Mouse (Mus musculus): ENCODE measurements around the gene Il1rn. TPM values are rescaled to one million over a fixed set of nuclear protein-coding genes. Genes with fewer than 3 reads are reported as not detected.

Gene Il1rn
- polyA plus RNA-seq, 1 experiment from 2014 or later = 0.68 TPM

DNA sequence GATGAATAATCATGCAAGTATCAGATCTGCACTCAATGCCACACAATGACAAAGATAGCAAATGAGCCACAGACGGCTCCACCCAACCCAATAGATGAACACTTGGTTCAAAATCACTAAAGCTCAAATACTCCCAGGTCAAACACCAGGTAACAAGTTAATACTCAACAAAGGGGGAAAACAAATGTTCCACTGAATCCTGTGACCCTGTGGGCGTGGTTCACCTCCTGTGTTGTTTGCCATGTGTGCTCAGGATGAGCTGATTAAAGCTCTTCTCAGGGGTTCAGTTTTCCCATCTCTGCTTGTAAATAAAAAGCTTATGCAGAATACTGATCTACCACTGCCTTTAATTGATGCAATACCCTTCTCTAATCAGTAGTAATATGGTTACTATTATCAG lies 14.5 kb downstream of the Il1rn start:
- Histone ChIP-seq H3K36me3 (no peaks in the 10 kb centered on the region), H3K27me3 (no peaks in the 10 kb centered on the region), H3K4me3 (no peak overlapping the region), H3K4me1 (replicated peaks) (no peaks in the 10 kb centered on the region), H3K27ac (no peak overlapping the region), H3K9ac (no peak overlapping the region), H3K4me2 (no peak overlapping the region), H3K9me3 (replicated peaks) (no peaks in the 10 kb centered on the region)
- WGBS = 60% methylated on average over 2 of the region's 2 CpGs
- no peak for ATAC-seq (replicated peaks; ENCODE audit: insufficient number of reproducible peaks, insufficient read depth, low FRiP score, low read depth)

DNA sequence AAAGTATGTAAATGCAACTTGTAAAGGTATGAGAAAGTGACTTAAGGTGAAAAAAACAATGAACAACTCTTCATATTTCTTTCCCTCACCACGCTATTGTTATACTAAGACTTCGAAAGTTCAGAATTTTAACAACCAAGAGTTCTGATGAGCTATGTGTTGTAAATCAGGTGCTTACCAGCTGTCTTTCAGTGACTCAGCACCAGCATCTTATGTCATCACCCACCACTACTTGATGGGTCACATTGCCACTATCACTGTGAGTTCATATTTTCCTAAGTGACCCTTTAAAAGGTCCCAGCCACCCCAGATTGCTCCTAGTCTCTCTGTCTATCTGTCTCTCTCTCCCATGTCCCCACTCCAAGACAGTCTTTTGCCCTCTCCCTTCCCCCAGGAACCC lies 16.4 kb downstream of the Il1rn start:
- H3K9ac ChIP-seq = no peak overlapping the region
- H3K36me3 ChIP-seq = no peaks in the 10 kb centered on the region
- H3K4me2 ChIP-seq = no peak overlapping the region
- H3K4me1 ChIP-seq (replicated peaks) = no peaks in the 10 kb centered on the region
- H3K27ac ChIP-seq = no peak overlapping the region
- no peak for ATAC-seq (replicated peaks; ENCODE audit: insufficient number of reproducible peaks, insufficient read depth, low FRiP score, low read depth)
- no peaks in the 10 kb centered on the region for H3K27me3 ChIP-seq
- WGBS = 91% methylated on average over 2 of the region's 2 CpGs
- H3K9me3 ChIP-seq (replicated peaks) = no peaks in the 10 kb centered on the region
- no peak overlapping the region for H3K4me3 ChIP-seq

GRCm38 (mm10) chr2:24357642-24358041 lies 21.0 kb downstream of the Il1rn start:
- Histone ChIP-seq H3K9me3 (replicated peaks) (no peaks in the 10 kb centered on the region), H3K27ac (no peak overlapping the region), H3K9ac (no peak overlapping the region), H3K4me1 (replicated peaks) (no peaks in the 10 kb centered on the region), H3K4me2 (no peak overlapping the region), H3K27me3 (no peaks in the 10 kb centered on the region), H3K36me3 (no peaks in the 10 kb centered on the region), H3K4me3 (no peak overlapping the region)
- no peak for ATAC-seq (replicated peaks; ENCODE audit: insufficient number of reproducible peaks, insufficient read depth, low FRiP score, low read depth)
- 5% methylated on average over 1 of the region's 1 CpGs for WGBS

DNA sequence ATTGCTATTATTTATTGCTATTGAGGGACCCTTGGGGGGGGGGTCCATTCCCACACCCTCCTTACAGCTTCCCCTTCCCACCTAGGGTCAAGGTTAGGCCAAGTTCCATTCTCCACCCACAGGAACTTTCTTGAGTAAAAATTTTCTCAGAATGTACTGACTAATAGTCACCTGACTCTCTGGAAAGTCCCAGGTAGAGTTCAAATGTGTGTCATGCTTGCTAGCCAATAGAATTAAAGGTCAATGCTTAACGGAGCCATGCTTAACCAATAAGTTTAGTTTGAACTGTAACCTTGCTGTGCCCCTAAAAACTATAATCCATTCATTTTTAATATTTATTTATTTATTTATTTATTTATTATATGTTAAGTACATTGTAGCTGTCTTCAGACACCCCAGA lies 22.7 kb downstream of the Il1rn start:
- ATAC-seq (replicated peaks; ENCODE audit: insufficient number of reproducible peaks, insufficient read depth, low FRiP score, low read depth) = no peak
- H3K9ac ChIP-seq = no peak overlapping the region
- H3K9me3 ChIP-seq (replicated peaks) = no peaks in the 10 kb centered on the region
- no peak overlapping the region for H3K4me3 ChIP-seq
- H3K27ac ChIP-seq = no peak overlapping the region
- no peaks in the 10 kb centered on the region for H3K27me3 ChIP-seq
- H3K4me2 ChIP-seq = no peak overlapping the region
- no peaks in the 10 kb centered on the region for H3K4me1 ChIP-seq (replicated peaks)
- WGBS = 90% methylated on average over 1 of the region's 1 CpGs
- no peaks in the 10 kb centered on the region for H3K36me3 ChIP-seq

DNA sequence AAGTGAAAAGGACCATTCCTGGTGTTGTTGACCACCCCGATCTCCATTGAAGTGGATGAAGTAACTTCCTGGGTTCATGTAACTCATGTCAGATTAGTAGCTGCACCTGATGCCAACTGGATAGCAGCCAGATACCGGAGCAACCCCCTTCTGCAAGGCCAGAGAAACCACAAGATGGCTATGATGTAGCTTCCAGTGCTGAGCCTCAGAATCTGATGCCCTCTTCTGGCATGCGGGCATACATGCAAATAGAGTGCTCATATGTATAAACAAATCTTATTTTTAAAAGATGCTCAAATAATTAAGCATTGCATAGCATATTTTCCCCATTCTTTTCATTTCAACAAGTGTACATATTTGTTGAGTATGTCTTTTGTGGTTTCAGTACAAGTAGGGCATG lies 27.2 kb downstream of the Il1rn start:
- Histone ChIP-seq H3K9ac (no peak overlapping the region), H3K4me3 (no peak overlapping the region), H3K27ac (no peak overlapping the region), H3K9me3 (replicated peaks) (no peaks in the 10 kb centered on the region), H3K36me3 (no peaks in the 10 kb centered on the region), H3K4me2 (no peak overlapping the region), H3K27me3 (peaks cover 18% of the 10 kb centered on the region), H3K4me1 (replicated peaks) (peaks cover 9% of the 10 kb centered on the region)
- WGBS = 68% methylated on average over 3 of the region's 3 CpGs
- ATAC-seq (replicated peaks; ENCODE audit: insufficient number of reproducible peaks, insufficient read depth, low FRiP score, low read depth) = no peak

GRCm38 (mm10) chr2:24366214-24366975 lies 29.7 kb downstream of the Il1rn start:
- ATAC-seq (replicated peaks; ENCODE audit: insufficient number of reproducible peaks, insufficient read depth, low FRiP score, low read depth) = no peak; the same call in 1 of the 2 replicates
- no peak overlapping the region for H3K27ac ChIP-seq
- 70% methylated on average over 12 of the region's 12 CpGs for WGBS
- H3K36me3 ChIP-seq = no peaks in the 10 kb centered on the region
- no peak overlapping the region for H3K4me3 ChIP-seq
- H3K4me2 ChIP-seq = no peak overlapping the region
- peaks cover 9% of the 10 kb centered on the region for H3K4me1 ChIP-seq (replicated peaks)
- peaks cover 20% of the 10 kb centered on the region for H3K27me3 ChIP-seq
- H3K9ac ChIP-seq = no peak overlapping the region
- no peaks in the 10 kb centered on the region for H3K9me3 ChIP-seq (replicated peaks)

- no peaks in the 10 kb centered on the region for H3K36me3 ChIP-seq
- 3% methylated on average over 47 of the region's 47 CpGs for WGBS
- no peak within 1 kb of the TSS for H3K27ac ChIP-seq
- peak within 1 kb of the TSS; percentile 77 for H3K4me2 ChIP-seq
- H3K9me3 ChIP-seq (replicated peaks) = no peaks in the 10 kb centered on the region
- H3K4me3 ChIP-seq = peak within 1 kb of the TSS; percentile 42
- H3K4me1 ChIP-seq (replicated peaks) = peaks cover 9% of the 10 kb centered on the region
- ATAC-seq (replicated peaks; ENCODE audit: insufficient number of reproducible peaks, insufficient read depth, low FRiP score, low read depth) = peak; percentile 82
- peaks cover 20% of the 10 kb centered on the region for H3K27me3 ChIP-seq
- no peak within 1 kb of the TSS for H3K9ac ChIP-seq
These were observed 30.6 kb downstream of the Il1rn start, which contains the start of gene Psd4 for GRCm38 (mm10) chr2:24367030-24367894. Psd4 (plus strand) TSS chr2:24367580.

DNA sequence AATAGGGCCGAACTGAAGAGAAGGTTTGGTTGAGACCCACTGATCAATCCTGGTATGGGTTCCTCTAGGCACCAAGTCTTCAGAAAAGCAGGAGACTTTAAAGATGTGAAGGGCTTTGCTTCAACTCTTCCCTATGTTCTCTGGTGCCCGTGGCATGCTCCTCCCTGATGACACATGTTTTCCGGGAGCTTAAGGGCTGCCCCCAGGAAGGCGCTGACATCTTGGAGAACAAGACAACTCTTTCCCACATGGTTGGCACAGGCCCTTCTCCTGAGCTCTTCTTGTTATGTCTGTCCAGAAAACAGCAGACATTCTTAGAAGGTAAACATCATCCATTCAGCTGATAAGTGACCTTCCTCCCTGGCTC lies 31.2 kb downstream of the Il1rn start:
- peaks cover 20% of the 10 kb centered on the region for H3K27me3 ChIP-seq
- WGBS = 40% methylated on average over 4 of the region's 4 CpGs
- H3K4me1 ChIP-seq (replicated peaks) = peaks cover 9% of the 10 kb centered on the region
- H3K9ac ChIP-seq = no peak overlapping the region
- H3K4me3 ChIP-seq = peak overlapping the region; percentile 42
- H3K9me3 ChIP-seq (replicated peaks) = no peaks in the 10 kb centered on the region
- H3K36me3 ChIP-seq = no peaks in the 10 kb centered on the region
- ATAC-seq (replicated peaks; ENCODE audit: insufficient number of reproducible peaks, insufficient read depth, low FRiP score, low read depth) = no peak
- H3K4me2 ChIP-seq = peak overlapping the region; percentile 77
- H3K27ac ChIP-seq = no peak overlapping the region

DNA sequence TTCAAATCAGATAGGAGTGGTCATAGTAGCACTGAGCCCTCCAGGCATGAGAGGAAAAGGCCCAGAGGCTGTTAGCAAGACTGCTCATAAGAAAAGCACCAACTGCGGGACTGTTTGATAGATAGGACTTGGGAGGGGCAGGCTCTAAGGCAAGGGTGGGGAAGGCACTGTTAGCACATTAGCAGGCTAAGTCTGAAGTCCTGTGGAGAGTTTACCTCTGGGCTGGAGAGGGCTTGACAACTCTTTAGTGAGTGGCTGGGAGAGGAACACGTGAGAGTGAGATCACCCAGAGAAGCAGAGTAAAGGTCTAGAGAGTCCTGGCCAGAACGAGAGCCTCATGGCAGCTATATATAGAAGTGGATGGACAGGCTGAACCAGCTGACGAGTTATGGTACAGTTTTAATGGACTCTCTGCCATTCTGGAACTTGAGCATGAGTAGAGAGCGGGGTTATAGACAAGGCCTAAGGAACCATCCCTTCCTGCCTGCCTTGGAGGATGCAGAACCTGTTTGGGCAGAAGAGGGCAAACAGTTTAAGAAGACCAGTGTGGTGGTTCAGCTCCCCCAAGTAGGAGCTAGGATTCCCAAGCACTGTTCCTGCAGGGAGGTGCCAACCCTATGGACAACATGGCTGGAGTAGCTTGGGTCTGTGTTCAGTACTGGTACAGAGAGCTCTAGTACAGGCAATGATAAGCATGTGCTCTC lies 42.2 kb downstream of the Il1rn start:
- no peak overlapping the region for H3K9ac ChIP-seq
- H3K27ac ChIP-seq = no peak overlapping the region
- no peaks in the 10 kb centered on the region for H3K4me1 ChIP-seq (replicated peaks)
- no peak overlapping the region for H3K4me3 ChIP-seq
- WGBS = 49% methylated on average over 5 of the region's 5 CpGs
- no peak overlapping the region for H3K4me2 ChIP-seq
- H3K9me3 ChIP-seq (replicated peaks) = no peaks in the 10 kb centered on the region
- no peak for ATAC-seq (replicated peaks; ENCODE audit: insufficient number of reproducible peaks, insufficient read depth, low FRiP score, low read depth)
- no peaks in the 10 kb centered on the region for H3K36me3 ChIP-seq
- no peaks in the 10 kb centered on the region for H3K27me3 ChIP-seq

- Histone ChIP-seq H3K27ac (no peak overlapping the region), H3K36me3 (no peaks in the 10 kb centered on the region), H3K4me2 (no peak overlapping the region), H3K27me3 (no peaks in the 10 kb centered on the region), H3K4me3 (no peak overlapping the region), H3K9me3 (replicated peaks) (no peaks in the 10 kb centered on the region), H3K4me1 (replicated peaks) (no peaks in the 10 kb centered on the region), H3K9ac (no peak overlapping the region)
- ATAC-seq (replicated peaks; ENCODE audit: insufficient number of reproducible peaks, insufficient read depth, low FRiP score, low read depth) = no peak
- WGBS = 66% methylated on average over 9 of the region's 9 CpGs
These were observed 46.0 kb downstream of the Il1rn start for GRCm38 (mm10) chr2:24382456-24383230.

DNA sequence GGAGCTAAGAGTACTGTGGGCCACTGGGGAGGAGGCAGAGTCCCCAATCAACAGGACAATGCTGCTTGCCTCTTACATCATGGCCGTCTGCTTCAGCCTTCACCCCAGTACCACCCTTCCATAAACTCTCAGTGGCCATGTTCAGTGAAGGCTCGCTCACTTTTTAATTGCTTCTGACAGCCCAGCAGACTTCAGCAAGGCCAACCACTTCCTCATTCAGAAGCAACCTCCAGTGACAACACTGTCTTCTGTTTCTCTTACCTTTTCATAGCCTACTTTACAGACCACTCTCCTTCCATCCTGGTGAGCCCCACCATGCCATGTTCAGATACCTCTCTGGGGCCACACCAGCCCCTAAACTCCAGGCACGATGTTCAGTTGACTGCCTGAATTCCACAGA lies 47.0 kb downstream of the Il1rn start:
- Histone ChIP-seq H3K36me3 (no peaks in the 10 kb centered on the region), H3K27me3 (no peaks in the 10 kb centered on the region), H3K4me3 (no peak overlapping the region), H3K4me1 (replicated peaks) (no peaks in the 10 kb centered on the region), H3K4me2 (no peak overlapping the region), H3K9ac (no peak overlapping the region), H3K9me3 (replicated peaks) (no peaks in the 10 kb centered on the region), H3K27ac (no peak overlapping the region)
- 57% methylated on average over 3 of the region's 3 CpGs for WGBS
- no peak for ATAC-seq (replicated peaks; ENCODE audit: insufficient number of reproducible peaks, insufficient read depth, low FRiP score, low read depth)
